Mouse (Mus musculus): ENCODE data around the gene Ptprn2.

Gene Ptprn2

GRCm38 (mm10) chr12:117077664-117078063, 592.1 kb downstream of the Ptprn2 start:
- no peak for DNase-seq

GRCm38 (mm10) chr12:117078945-117079344, 593.4 kb downstream of the Ptprn2 start:
- DNase-seq: no peak

DNA sequence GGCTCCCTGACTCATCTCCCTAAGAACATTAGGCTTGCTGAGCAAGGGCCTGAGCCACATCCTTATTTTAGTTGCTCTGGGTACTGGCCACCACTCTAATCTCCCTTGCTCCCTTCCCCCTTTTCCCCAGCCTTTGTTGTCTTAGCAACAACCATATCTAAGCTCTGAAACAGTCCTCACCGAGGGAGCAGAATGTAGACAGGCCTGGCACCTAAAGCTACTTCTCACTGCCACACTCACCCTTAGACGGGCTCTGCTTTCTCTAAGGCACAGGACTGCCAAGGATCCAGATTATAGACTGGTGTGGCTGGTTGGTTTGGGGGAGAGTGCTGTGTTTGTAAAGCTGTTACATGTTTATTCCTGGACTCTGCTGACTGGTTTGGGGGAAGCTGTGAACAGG, 594.2 kb downstream of the Ptprn2 start:
- DNase-seq: no peak

GRCm38 (mm10) chr12:117083856-117084701, 598.6 kb downstream of the Ptprn2 start:
- DNase-seq: peak; percentile 4 to 32

- DNase-seq: no peak
Measured at GRCm38 (mm10) chr12:117084702-117085409, 599.3 kb downstream of the Ptprn2 start.

GRCm38 (mm10) chr12:117085661-117086335, 600.3 kb downstream of the Ptprn2 start:
- DNase-seq: no peak

- no peak for DNase-seq
Measured at GRCm38 (mm10) chr12:117092345-117093107, 607.0 kb downstream of the Ptprn2 start.

- no peak for DNase-seq
Measured at GRCm38 (mm10) chr12:117095941-117096340, 610.4 kb downstream of the Ptprn2 start.

- no peak for DNase-seq
Measured at GRCm38 (mm10) chr12:117098295-117098694, 612.8 kb downstream of the Ptprn2 start.

- no peak for DNase-seq
Measured at GRCm38 (mm10) chr12:117106696-117107095, 621.2 kb downstream of the Ptprn2 start.

DNA sequence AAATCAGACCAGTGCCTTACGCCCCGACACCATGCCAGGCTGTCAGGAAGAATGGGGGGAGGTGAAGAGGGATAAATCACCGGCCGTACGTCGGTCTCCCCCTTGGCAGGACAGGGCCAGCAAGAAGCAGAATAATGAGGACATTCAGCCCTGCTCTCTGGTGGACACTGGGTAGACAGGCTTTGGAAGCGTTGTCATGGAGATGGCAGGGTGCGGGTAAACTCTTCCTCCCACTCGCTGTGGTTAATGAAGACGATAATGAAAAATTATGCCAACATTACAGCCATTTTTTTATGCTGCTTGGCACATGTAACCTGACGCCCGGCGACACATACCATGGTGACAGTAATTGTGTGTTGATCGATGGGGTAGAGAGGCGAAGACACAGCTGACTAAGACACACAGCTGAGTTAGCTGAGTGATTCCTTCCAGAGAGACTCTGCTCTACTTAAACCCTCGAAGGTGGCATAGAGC, 621.7 kb downstream of the Ptprn2 start:
- no peak for DNase-seq

DNA sequence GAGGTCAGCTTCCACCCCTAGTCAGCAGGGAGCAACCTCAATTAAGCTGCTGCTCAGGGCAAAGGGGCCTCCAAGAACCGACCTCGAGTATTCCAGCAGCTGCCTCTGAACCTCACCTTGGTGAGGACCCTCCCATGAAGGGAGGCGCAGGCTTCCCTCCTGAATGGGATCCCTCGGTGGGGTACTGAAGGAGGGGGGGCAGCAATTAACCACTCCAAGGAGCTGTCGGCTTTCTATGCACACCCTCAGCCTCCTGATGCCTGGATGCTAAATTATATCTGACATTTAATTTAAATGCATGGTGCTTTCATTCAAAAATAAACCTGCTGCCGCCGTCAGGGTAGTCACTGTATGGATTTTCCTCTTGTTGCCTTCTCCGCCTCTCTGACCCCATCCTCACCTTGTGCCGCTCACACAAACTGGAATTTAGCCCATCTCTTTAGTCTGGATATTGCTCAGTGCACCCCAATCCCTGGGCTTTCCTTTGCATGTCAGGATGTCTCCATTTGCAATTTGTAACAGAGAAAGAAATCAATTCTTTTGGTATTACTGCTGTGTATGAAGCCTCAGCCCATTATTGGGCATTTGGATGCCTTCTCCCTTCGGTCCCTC, 629.8 kb downstream of the Ptprn2 start:
- DNase-seq: no peak

GRCm38 (mm10) chr12:117127078-117127477, 641.6 kb downstream of the Ptprn2 start:
- DNase-seq: no peak

DNA sequence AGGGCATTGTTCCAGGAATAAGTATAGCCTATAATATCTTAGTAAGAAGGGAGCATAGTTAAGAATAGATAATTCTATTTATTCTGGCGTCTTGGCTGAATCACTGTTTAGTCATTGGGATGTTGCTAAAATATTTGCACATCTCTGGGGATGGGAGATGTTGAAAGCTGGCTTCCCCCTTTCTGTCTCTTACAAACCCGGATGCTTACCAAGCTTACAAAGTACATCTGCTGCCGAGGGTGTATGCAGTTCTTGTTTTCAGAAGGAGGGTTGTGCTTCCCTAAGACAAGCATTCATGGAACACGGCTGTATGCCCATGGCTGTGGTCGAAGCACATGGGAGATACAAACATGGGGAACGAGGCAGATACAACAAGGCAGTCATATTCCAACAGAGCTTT, 642.0 kb downstream of the Ptprn2 start:
- no peak for DNase-seq

GRCm38 (mm10) chr12:117132095-117132494, 646.6 kb downstream of the Ptprn2 start:
- DNase-seq: peak in 1 of 2 experiments; percentile 16

DNA sequence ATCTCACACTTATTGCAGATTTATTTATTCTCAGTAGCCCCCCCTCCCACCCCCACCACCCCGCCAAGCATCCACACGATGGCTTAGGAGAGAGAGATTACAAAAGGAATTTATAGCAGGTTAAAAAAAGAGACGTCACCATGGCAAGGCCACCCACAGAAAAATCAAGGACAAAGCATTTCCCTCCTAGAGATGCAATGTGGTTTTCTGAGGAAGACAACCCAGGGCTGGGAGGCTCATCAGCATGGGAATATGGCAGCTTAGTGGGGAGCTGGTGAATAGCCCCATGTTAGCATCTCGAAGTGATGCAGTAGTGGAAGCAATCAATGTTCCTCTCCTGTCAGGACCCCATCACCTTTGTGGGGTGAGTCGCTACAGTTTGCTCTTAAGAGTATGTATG, 649.7 kb downstream of the Ptprn2 start:
- no peak for DNase-seq

DNA sequence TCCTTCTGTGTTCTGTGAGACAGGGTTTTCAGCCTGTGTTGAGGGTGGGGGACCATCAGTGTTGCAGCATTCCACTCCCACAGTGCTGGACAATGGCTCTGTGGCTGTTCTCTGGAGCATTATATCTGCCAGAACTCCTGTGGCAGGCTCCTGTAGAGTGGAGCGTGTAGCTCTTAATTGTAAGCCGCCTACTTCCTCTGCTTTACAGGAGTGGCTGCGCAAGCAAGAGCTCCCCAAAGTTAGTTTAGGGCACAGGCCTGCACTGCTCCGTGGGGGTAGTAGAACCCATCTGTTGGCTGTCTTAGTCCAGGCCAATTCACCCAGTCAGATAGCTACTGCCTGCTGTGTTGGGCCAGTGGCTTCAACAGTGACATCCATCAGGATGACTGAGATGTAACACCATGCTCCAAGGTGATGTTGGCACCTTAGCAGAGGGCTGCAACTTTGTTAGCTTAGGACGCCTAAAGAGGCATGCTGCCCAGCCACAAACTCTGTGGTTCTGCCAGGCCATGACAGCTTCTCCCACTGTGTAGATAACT, 651.0 kb downstream of the Ptprn2 start:
- no peak for DNase-seq

GRCm38 (mm10) chr12:117140901-117141300, 655.4 kb downstream of the Ptprn2 start:
- no peak for DNase-seq

DNA sequence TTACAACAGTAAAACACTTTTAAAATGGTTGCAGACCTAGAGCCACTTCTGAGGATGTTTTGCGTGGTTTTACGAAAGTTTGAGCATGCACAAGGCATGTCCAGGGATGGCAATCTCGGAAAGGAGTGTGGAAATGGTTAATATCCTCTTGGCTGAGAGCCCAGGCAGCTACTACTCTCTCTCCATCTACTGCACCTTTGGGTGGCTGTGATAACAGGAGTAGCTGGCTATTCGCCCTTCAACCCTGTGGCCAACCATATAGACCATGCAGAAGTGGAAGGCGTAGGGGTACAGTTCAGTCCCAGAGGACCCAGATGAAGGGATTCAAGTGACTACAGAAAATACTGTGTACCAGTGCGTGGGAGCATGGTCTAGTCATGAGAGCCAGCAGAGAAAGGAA, 655.9 kb downstream of the Ptprn2 start:
- DNase-seq: no peak

- DNase-seq: no peak
Measured at GRCm38 (mm10) chr12:117149176-117149575, 663.7 kb downstream of the Ptprn2 start.

DNA sequence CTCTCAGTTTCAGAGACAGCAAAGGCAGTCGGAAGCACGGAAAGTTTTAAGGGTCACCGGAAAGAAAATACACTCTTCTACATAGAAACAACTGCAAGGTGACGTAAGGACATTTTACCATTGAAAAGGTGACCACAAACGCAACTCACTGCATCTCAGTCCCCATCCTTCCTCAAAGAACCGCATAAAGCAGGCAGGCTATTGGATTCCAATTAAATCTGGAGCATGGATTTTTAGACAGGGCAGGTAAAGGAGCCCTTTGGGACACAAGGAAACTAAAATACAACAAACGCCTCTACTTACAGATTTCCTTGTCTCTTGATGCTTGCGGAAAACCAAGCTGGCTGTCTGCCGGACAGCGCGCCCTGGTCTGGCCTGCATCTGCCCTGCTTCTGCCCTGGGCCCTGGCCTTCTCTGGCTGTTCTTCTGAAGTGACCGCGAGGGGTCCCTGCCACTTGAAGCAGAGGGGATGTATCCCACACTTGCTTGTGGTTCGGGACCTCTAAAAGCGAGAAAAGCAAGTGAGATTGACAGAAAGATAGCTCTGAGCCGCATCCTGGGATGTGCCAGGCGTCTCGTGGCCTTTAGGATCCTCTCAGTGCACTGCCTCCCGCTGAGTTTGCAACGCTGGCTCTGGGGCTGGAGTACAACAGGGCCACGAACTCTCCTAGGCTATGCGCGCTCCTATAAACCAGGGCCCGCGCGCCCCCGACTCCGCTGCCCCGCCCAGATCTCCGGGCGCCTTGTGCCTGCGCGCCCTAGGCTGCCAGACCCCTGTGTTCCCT, 665.3 kb downstream of the Ptprn2 start:
- no peak for DNase-seq

Data from kidney, adult 8-10 months (tissue).